Mouse (Mus musculus): Measurements from ENCODE around the gene Dpf1.

DNA sequence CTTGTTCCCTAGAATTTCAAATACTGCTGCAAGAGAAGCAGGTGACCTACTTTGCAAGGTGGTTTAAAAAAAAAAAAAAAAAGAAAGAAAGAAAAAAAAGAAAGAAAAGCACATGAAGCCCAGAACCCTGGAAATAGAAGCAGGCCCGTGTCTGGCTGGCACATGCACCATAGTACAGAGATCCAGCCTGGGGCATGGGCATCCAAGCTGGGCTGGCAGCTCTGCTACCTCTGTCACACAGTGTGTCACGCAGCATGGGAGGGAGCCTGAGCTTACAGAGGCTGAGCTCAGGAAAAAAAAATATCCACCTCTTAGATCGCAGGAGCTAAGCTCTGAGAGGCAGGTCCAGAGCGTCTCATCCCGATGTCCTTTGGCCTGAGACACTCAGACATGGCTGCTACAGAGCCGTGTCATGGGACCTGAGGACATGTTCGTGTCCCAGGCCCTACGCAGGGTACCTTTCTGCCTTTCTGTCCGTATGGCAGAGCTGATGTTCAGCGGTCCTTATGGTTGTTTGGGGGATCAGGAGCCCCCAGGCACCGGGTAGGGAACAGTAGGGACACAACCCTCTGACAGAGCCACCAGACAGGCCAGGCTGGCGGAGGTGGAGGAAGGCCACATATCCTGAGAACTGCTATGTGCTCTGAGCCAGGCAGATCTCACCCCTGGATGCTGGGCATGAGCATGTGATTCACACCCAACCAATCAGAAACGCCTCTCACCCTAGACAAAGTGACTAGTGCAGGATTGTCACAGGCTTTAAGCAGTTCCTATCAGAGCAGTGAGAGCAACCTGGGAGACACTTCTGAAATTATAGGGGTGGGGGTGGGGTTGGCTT, 63.6 kb downstream of the Dpf1 start:
- no peak for TF ChIP-seq CTCF (IDR thresholded peaks at IDR 0.05; ENCODE audit: low read depth, low read length)
- TF ChIP-seq GATA1 (IDR thresholded peaks at IDR 0.05; ENCODE audit: borderline replicate concordance, low read length): no peak

Measured in G1E (cell line).